30 mouse cellular contexts compared by ENCODE assay signal in the genomic region with DNA sequence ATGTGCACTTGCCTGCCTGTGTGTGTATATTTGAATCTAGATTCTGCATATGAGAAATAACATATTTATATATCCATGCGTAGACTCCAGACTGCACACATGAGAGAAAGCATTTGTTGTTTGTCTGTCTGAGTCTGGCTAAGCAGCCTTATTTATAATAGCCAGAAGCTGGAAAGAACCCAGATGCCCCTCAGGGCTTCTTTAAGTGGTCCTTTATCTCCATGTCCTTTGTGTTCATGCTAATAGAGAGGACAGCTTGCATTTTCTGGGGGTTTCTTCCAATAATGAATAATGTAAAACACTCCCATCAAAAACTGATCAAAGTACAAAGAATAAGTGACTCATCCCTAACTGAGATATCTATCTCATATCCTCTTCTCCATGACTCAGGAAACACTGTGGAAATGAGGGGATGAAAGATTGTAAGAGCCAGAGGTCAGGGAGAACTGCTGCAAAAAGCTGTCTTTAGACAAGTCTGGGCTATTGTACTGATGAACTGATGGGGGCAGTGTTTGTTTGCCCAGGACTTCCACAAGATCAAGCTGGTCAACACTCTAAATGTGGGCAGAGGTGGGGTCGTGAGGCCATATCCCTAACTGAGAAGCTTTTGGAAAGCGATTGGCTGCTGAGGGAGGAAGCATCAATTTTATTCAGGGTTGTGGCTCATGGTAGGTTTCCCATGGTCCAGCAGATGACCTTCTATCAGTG. TPM values are rescaled to one million over a fixed set of nuclear protein-coding genes. Genes with fewer than 3 reads are reported as not detected.
DNase-seq lines count a peak whose midpoint lies in the region; ATAC-seq and TF ChIP-seq lines count a peak whose summit lies in the region.
"Not testable (repeated sequence)": the region's sequence is repeated elsewhere in the genome, so short reads cannot be mapped to it uniquely, and the experiment has no call there.
"Had no signal": no experiment of that assay in that cellular context is flagged by ENCODE, and none has a peak within 500 bp of the region (broad histone marks: within the 10 kb centered on the region; RNA-seq: fewer than 3 reads in every experiment).

No protein-coding gene starts in this region.

- H3K9me3 ChIP-seq in E14TG2a.4 (ENCODE audit: low read length); liver, embryonic 14.5 days (ENCODE audit: control insufficient read depth, low read length); midbrain, embryonic 14.5 days (ENCODE audit: control insufficient read depth, low read length): not testable (repeated sequence)

- not testable (repeated sequence) for H3K4me3 ChIP-seq in E14TG2a.4 (replicated peaks; ENCODE audit: low read length); liver, embryonic 14.5 days (ENCODE audit: insufficient read depth in 1 of 2, low read depth in 2 of 2, low read length in 2 of 2); midbrain, embryonic 14.5 days (replicated peaks; ENCODE audit: low read depth, low read length)

- not testable (repeated sequence) for TF ChIP-seq EP300 in liver, embryonic 14.5 days (IDR thresholded peaks at IDR 0.05; ENCODE audit: low read depth)

- not testable (repeated sequence) for ATAC-seq in Patski; liver, embryonic 14.5 days (ENCODE audit: insufficient read depth); midbrain, embryonic 14.5 days (ENCODE audit: low FRiP score, low TSS enrichment)

- not testable (repeated sequence) for H3K27ac ChIP-seq in liver, embryonic 14.5 days; midbrain, embryonic 14.5 days (replicated peaks; ENCODE audit: low read depth, low read length)

- WGBS in liver, embryonic 14.5 days (ENCODE audit: insufficient replicate concordance) = 52% methylated on average over 3 of the region's 3 CpGs
- 55% methylated on average over 3 of the region's 3 CpGs for WGBS in midbrain, embryonic 14.5 days

- POLR2A ChIA-PET in Patski (lab: Charles Lee) = not testable (repeated sequence)

- DNase-seq in Patski (ENCODE audit: low read depth, low spot score); liver, embryonic 14.5 days (ENCODE audit: low read depth in 3 of 3, low spot score in 3 of 3): not testable (repeated sequence)
- DNase-seq in adrenal gland, adult 8-10 months = peak; percentile 30
- peak; percentile 11 to 12 for DNase-seq in adrenal gland, postnatal 36 days
- DNase-seq in midbrain, embryonic 14.5 days = peak; percentile 7

- peaks cover 12% of the 10 kb centered on the region for H3K4me1 ChIP-seq in E14TG2a.4 (replicated peaks; ENCODE audit: low read depth, low read length)
- not testable (repeated sequence) for H3K4me1 ChIP-seq in liver, embryonic 14.5 days (replicated peaks; ENCODE audit: control insufficient read depth in 2 of 2, insufficient read depth in 2 of 2, low read length in 1 of 2); midbrain, embryonic 14.5 days (ENCODE audit: control insufficient read depth, insufficient read depth, low read length)

- H3K4me2 ChIP-seq in liver, embryonic 14.5 days (ENCODE audit: low read depth); midbrain, embryonic 14.5 days (ENCODE audit: low read length): not testable (repeated sequence)

- CTCF ChIA-PET in Patski (lab: Charles Lee) = interaction anchor here (0.8 kb wide), 1 partner anchor 1207 kb away, joined by 3 read pairs; no protein-coding TSS in a partner anchor

- in situ Hi-C loops in Patski (cut with MboI; ENCODE audit: low pct_unique_long_range_greater_than_20kb) = not testable (repeated sequence)

- not testable (repeated sequence) for H3K36me3 ChIP-seq in E14TG2a.4 (ENCODE audit: insufficient read depth, low read length); liver, embryonic 14.5 days (replicated peaks; ENCODE audit: control insufficient read depth, insufficient read depth, low read depth); midbrain, embryonic 14.5 days (ENCODE audit: control insufficient read depth, insufficient read depth, low read length)

- not testable (repeated sequence) for H3K9ac ChIP-seq in liver, embryonic 14.5 days (replicated peaks); midbrain, embryonic 14.5 days (replicated peaks; ENCODE audit: low read length)

- TF ChIP-seq CTCF in E14TG2a.4 (conservative IDR thresholded peaks at IDR 0.05; ENCODE audit: low read length) (0 out of 2 replicates have a peak, but pooled peaks have one; percentile 9), Patski (IDR thresholded peaks at IDR 0.05) (peak; percentile 16)
- 0 out of 2 replicates have a peak, but pooled peaks have one; percentile 6 for TF ChIP-seq CTCF in liver, embryonic 14.5 days (IDR thresholded peaks at IDR 0.05; ENCODE audit: low read depth)

- H3K27me3 ChIP-seq in E14TG2a.4 (ENCODE audit: insufficient read depth, low read length); liver, embryonic 14.5 days (ENCODE audit: control insufficient read depth, insufficient read depth, low read length); midbrain, embryonic 14.5 days (ENCODE audit: control insufficient read depth, insufficient read depth, low read length): not testable (repeated sequence)
- peaks cover 42% of the 10 kb centered on the region for H3K27me3 ChIP-seq in Patski

RNA-seq across cellular contexts. Expression of a gene that starts 2.2 kb away (rescaled TPM):
- not detected for polyA plus RNA-seq in Patski (2021)
- total RNA-seq in adrenal gland, adult 8-10 months (2022) = not detected
- total RNA-seq in adrenal gland, postnatal 36 days (2021) = not detected
- polyA plus RNA-seq in liver, embryonic 14.5 days (2012; rRNA removed) = not detected in 2 replicates
- not detected in 2 replicates for polyA plus RNA-seq in liver, embryonic 14.5 days (2014; fragmentation: Nextera tagmentation; extraction: Ambion mirVana)
- not detected in 2 replicates for polyA plus RNA-seq in midbrain, embryonic 14.5 days (2014; fragmentation: Nextera tagmentation; extraction: Ambion mirVana)
- total RNA-seq: adrenal gland, postnatal 4 days; common myeloid progenitor, adult 5-6 weeks; ES-E14; gastrocnemius, adult 18-20 months; gastrocnemius, postnatal 10 days; gastrocnemius, postnatal 36 days; granulocyte monocyte progenitor cell, adult 5-6 weeks; heart, adult 2 months; heart, postnatal 14 days; heart, postnatal 4 days; hindbrain, postnatal 0 days had no signal
- polyA plus RNA-seq: cerebellum, adult 2 months; embryonic facial prominence, embryonic 11.5 days; embryonic facial prominence, embryonic 14.5 days; forebrain, embryonic 10.5 days; forebrain, embryonic 13.5 days; forebrain, embryonic 16.5 days; heart, adult 2 months; heart, embryonic 10.5 days; heart, embryonic 13.5 days; heart, embryonic 16.5 days; hindbrain, embryonic 11.5 days; hindbrain, embryonic 14.5 days; hindbrain, postnatal 0 days; inflammation-experienced regulatory T-cells, adult 6 months; intestine, embryonic 16.5 days had no signal

RNA-seq across cellular contexts. Expression of a gene that starts 49.8 kb away (rescaled TPM):
- polyA plus RNA-seq in Patski (2021) = 72.8 TPM
- total RNA-seq in adrenal gland, adult 8-10 months (2022) = 10 to 100 TPM; 13.3 to 19.8 (median 18.5) TPM
- total RNA-seq in adrenal gland, postnatal 36 days (2021) = 10 to 100 TPM; 12.8 to 18.7 TPM
- 51.1 and 69.7 TPM in 2 replicates for polyA plus RNA-seq in liver, embryonic 14.5 days (2012; rRNA removed)
- 72.0 and 86.3 TPM in 2 replicates for polyA plus RNA-seq in liver, embryonic 14.5 days (2014; fragmentation: Nextera tagmentation; extraction: Ambion mirVana)
- polyA plus RNA-seq in midbrain, embryonic 14.5 days (2014; fragmentation: Nextera tagmentation; extraction: Ambion mirVana) = 18.1 and 21.7 TPM in 2 replicates
